Mouse (Mus musculus) testis, postnatal 10 days (tissue): ENCODE measurements around the gene Prrt3.

Experiments
- DNase-seq: peaks from one replicate; pipeline ENCODE4 v3.0.0; 2021; ENCODE audit warnings: low spot score

Prrt3 gene

GRCm38 (mm10) chr6:113444207-113444965 lies 57.3 kb downstream of the Prrt3 start:
- DNase-seq: no peak
